Mouse (Mus musculus) E14TG2a.4 (cell line): Measurements from ENCODE around the gene Atp6v1g3.

Experiments used
- H3K27me3 ChIP-seq: 2 replicates; pipeline ENCODE4 v1.6.1; 2014; ENCODE audit warnings: low read length, control low read depth; ENCODE audit not compliant: insufficient read depth
- H3K36me3 ChIP-seq: 2 replicates; pipeline ENCODE4 v1.6.1; 2014; ENCODE audit warnings: low read length, control low read depth; ENCODE audit not compliant: insufficient read depth
- H3K4me1 ChIP-seq: replicated peaks from 2 replicates; pipeline ENCODE4 v1.6.1; 2014; ENCODE audit warnings: low read depth, low read length, control low read depth
- H3K4me3 ChIP-seq: replicated peaks from 2 replicates; pipeline ENCODE4 v1.5.1; 2014; ENCODE audit warnings: mild to moderate bottlenecking, low read length
- H3K9me3 ChIP-seq: 2 replicates; pipeline ENCODE4 v1.6.1; 2014; ENCODE audit warnings: low read length, control low read depth
- CTCF ChIP-seq: conservative IDR thresholded peaks from 2 replicates; pipeline ENCODE4 v1.5.1; 2014; ENCODE audit warnings: low read length
- NANOG ChIP-seq: IDR thresholded peaks from 2 replicates; pipeline ENCODE4 v1.6.1; 2014; ENCODE audit warnings: borderline replicate concordance, low read length, mixed read lengths
- POU5F1 ChIP-seq: IDR thresholded peaks from 2 replicates; pipeline ENCODE4 v1.6.1; 2014; ENCODE audit warnings: low read length, borderline replicate concordance

The Atp6v1g3 gene

GRCm38 (mm10) chr1:138248770-138249169, 24.8 kb upstream of the Atp6v1g3 start:
- Histone ChIP-seq H3K4me1 (no peaks in the 10 kb centered on the region), H3K4me3 (no peak overlapping the region), H3K27me3 (no peaks in the 10 kb centered on the region), H3K9me3 (no peaks in the 10 kb centered on the region), H3K36me3 (no peaks in the 10 kb centered on the region)
- TF ChIP-seq POU5F1 (no peak), NANOG (no peak), CTCF (no peak)

GRCm38 (mm10) chr1:138250951-138251350, 22.6 kb upstream of the Atp6v1g3 start:
- H3K27me3 ChIP-seq = no peaks in the 10 kb centered on the region
- TF ChIP-seq CTCF (no peak), POU5F1 (no peak), NANOG (no peak)

DNA sequence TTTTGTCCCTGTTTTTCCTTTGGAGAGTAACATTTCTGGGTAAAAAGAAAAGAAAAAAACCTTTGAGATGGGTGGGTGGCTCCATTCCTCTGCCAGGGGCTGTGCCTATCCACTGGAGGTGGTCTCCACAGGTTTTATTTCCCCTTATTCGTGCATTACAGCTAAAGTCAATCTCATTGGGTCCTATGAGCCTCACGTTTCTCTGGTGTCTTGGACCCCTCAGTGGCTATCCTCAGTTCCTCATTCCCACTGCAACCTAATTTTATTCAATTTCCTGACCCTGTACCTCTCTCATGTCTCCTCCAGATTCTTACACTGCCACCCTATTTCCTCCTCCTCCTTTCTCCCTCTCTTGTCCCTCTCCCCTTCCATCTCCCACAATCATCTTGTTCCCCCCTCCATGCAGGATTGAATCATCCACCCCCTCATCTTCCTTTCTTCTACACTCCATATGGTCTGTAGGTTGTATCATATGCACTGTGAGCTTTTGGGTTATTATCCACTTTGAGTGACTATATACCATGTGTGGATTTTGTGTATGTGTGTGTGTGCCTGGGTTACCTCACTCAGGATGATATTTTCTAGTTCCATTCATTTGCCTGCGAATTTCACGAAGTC, 17.3 kb upstream of the Atp6v1g3 start:
- H3K4me1 ChIP-seq = no peaks in the 10 kb centered on the region
- no peaks in the 10 kb centered on the region for H3K36me3 ChIP-seq
- no peak overlapping the region for H3K4me3 ChIP-seq
- H3K9me3 ChIP-seq = no peaks in the 10 kb centered on the region
- H3K27me3 ChIP-seq = no peaks in the 10 kb centered on the region
- TF ChIP-seq NANOG (no peak), POU5F1 (no peak), CTCF (no peak)

More at GRCm38 (mm10) chr1:138250951-138251350, 22.6 kb upstream of the Atp6v1g3 start:
- no peaks in the 10 kb centered on the region for H3K36me3 ChIP-seq
- no peaks in the 10 kb centered on the region for H3K4me1 ChIP-seq
- no peak overlapping the region for H3K4me3 ChIP-seq
- no peaks in the 10 kb centered on the region for H3K9me3 ChIP-seq

DNA sequence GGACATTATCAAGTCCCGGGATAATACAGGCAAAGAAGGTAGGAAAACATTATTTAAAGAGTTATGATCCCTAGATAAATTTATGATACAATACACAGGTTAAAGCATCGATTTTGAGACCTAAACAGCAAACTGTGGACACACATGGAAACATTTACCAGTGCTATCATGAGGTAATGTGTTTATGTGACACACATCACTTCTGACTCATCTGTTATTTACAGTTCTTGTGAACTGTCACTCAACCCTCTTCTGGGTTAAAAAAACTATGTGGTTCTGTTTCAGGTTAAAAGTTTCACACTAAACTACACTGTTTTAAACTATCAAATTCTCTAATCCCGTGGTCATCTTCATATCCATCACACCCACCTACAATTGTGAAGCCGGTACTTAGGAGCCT, 14.8 kb upstream of the Atp6v1g3 start:
- no peak overlapping the region for H3K4me3 ChIP-seq
- H3K36me3 ChIP-seq = no peaks in the 10 kb centered on the region
- no peak for TF ChIP-seq POU5F1
- TF ChIP-seq CTCF = no peak
- TF ChIP-seq NANOG = no peak
- H3K27me3 ChIP-seq = no peaks in the 10 kb centered on the region
- H3K9me3 ChIP-seq = no peaks in the 10 kb centered on the region
- H3K4me1 ChIP-seq = no peaks in the 10 kb centered on the region

- Histone ChIP-seq H3K4me3 (no peak overlapping the region), H3K4me1 (no peaks in the 10 kb centered on the region), H3K27me3 (no peaks in the 10 kb centered on the region), H3K9me3 (no peaks in the 10 kb centered on the region), H3K36me3 (no peaks in the 10 kb centered on the region)
- TF ChIP-seq CTCF (no peak), POU5F1 (no peak), NANOG (no peak)
These were observed 12.0 kb upstream of the Atp6v1g3 start for GRCm38 (mm10) chr1:138261520-138261919.

GRCm38 (mm10) chr1:138262408-138262807, 11.1 kb upstream of the Atp6v1g3 start:
- Histone ChIP-seq H3K36me3 (no peaks in the 10 kb centered on the region), H3K4me3 (no peak overlapping the region), H3K27me3 (no peaks in the 10 kb centered on the region), H3K4me1 (peaks cover 6% of the 10 kb centered on the region; the same call in 1 of the 2 replicates), H3K9me3 (no peaks in the 10 kb centered on the region)
- TF ChIP-seq CTCF (no peak), POU5F1 (no peak), NANOG (no peak)

- Histone ChIP-seq H3K4me3 (no peak overlapping the region), H3K9me3 (no peaks in the 10 kb centered on the region), H3K27me3 (no peaks in the 10 kb centered on the region), H3K36me3 (no peaks in the 10 kb centered on the region), H3K4me1 (peaks cover 6% of the 10 kb centered on the region; the same call in 1 of the 2 replicates)
- no peak for TF ChIP-seq NANOG
- no peak for TF ChIP-seq POU5F1
- TF ChIP-seq CTCF = no peak
These were observed 6.0 kb upstream of the Atp6v1g3 start for GRCm38 (mm10) chr1:138267465-138268055.

- no peak overlapping the region for H3K4me3 ChIP-seq
- no peaks in the 10 kb centered on the region for H3K4me1 ChIP-seq
- no peaks in the 10 kb centered on the region for H3K27me3 ChIP-seq
- no peaks in the 10 kb centered on the region for H3K36me3 ChIP-seq
- TF ChIP-seq POU5F1 = no peak
- TF ChIP-seq CTCF = no peak
- TF ChIP-seq NANOG = no peak
- H3K9me3 ChIP-seq = no peaks in the 10 kb centered on the region
These were observed 1.4 kb downstream of the Atp6v1g3 start for GRCm38 (mm10) chr1:138274930-138275329.

GRCm38 (mm10) chr1:138275859-138276258, 2.3 kb downstream of the Atp6v1g3 start:
- no peaks in the 10 kb centered on the region for H3K9me3 ChIP-seq
- H3K4me1 ChIP-seq = no peaks in the 10 kb centered on the region
- TF ChIP-seq POU5F1 (no peak), CTCF (no peak), NANOG (no peak)
- no peaks in the 10 kb centered on the region for H3K36me3 ChIP-seq
- H3K27me3 ChIP-seq = no peaks in the 10 kb centered on the region
- H3K4me3 ChIP-seq = no peak overlapping the region
